Mouse (Mus musculus): ENCODE results near the gene Rcl1.

DNA sequence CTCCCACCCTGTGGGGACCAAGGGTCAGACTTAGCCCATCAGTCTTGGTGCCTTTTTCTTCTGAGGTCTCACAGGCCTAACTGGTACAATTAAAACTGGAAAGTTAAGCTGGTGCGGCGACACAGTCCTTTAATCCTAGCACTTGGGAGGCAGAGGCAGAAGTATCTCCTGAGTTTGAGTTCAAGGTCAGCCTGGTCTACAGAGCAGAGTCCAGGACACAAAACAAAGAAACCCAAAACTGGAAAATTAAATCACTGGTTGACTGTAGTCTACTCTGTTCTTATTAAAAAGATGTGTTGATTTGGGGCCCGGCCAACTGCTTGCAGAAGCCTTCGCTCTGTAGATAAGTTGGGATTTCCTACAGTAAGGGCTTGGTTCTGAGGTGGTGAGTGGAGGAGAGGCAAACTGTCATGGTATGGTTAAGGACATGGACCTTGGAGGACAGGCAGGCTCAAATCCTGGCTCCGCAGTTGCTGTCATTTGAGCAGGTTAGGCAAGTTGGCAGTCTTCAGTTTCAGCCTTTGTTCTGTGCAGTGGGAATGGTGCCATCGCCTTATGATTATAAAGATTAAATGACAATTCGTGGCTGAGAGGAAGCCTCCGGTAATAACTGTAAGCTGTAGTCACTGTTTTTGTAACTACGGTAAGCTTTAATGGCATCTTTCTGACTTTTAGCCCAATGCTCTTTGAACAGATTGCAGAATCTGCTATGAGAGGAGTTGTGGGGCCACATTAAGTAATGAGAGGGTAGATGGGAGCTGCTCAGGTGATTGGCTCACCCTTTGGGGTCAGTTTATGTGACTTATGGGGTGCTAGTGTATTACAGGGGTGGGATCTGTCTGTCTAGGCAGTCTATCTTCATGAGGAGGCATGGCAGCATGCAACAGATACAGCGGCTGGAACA is 12.8 kb downstream of the Rcl1 start:
- TF ChIP-seq POLR2A (IDR thresholded peaks at IDR 0.05; ENCODE audit: borderline replicate concordance, extremely low read depth, low read depth, low read length) (no peak), CTCF (IDR thresholded peaks at IDR 0.05; ENCODE audit: insufficient read depth, low read length) (no peak)
